Mouse (Mus musculus) myocyte (in vitro differentiated cells): ENCODE measurements around the gene Rheb. TPM values are rescaled to one million over a fixed set of nuclear protein-coding genes. Genes with fewer than 3 reads are reported as not detected.
"Not testable (repeated sequence)": the region's sequence is repeated elsewhere in the genome, so short reads cannot be mapped to it uniquely, and the experiment has no call there.

Experiments used
- H3K27me3 ChIP-seq: one replicate; pipeline ENCODE4 v1.6.1; 2011; ENCODE audit not compliant: control insufficient read depth, insufficient read depth, insufficient read length
- H3K36me3 ChIP-seq: one replicate; pipeline ENCODE4 v1.6.1; 2011; ENCODE audit not compliant: control insufficient read depth, insufficient read depth
- H3K4me2 ChIP-seq: one replicate; pipeline ENCODE4 v1.6.1; 2011; ENCODE audit warnings: low read depth, control low read depth
- H3K4me3 ChIP-seq: one replicate; pipeline ENCODE4 v1.5.1; 2011; ENCODE audit warnings: mild to moderate bottlenecking, control low read depth, moderate library complexity
- H3K79me2 ChIP-seq: one replicate; pipeline ENCODE4 v1.6.1; 2011; ENCODE audit not compliant: control insufficient read depth, insufficient read depth
- H3ac ChIP-seq: one replicate; pipeline ENCODE4 v1.6.1; 2011; ENCODE audit not compliant: control insufficient read depth, insufficient read length
- CEBPB ChIP-seq: IDR thresholded peaks from 2 replicates; pipeline ENCODE4 v1.6.1; 2011; ENCODE audit warnings: mild to moderate bottlenecking, moderate library complexity; ENCODE audit not compliant: poor library complexity, insufficient read depth, severe bottlenecking
- E2F4 ChIP-seq: IDR thresholded peaks from one replicate; pipeline ENCODE4 v1.6.1; 2011; ENCODE audit warnings: mild to moderate bottlenecking, control low read depth, moderate library complexity; ENCODE audit not compliant: insufficient read depth
- MAX ChIP-seq: IDR thresholded peaks from one replicate; pipeline ENCODE4 v1.6.1; 2011; ENCODE audit warnings: low read depth, mild to moderate bottlenecking, control low read depth
- MYOD1 ChIP-seq, 3 experiments: IDR thresholded peaks; one replicate each; pipeline ENCODE4 v1.6.1; 2011; ENCODE audit warnings: control low read depth in 2 of 3, low read depth in 2 of 3, mild to moderate bottlenecking in 2 of 3, moderate library complexity in 1 of 3; ENCODE audit not compliant: insufficient read length in 2 of 3, control insufficient read depth in 1 of 3
- MYOG ChIP-seq, 3 experiments: IDR thresholded peaks; one replicate each; pipeline ENCODE4 v1.6.1; 2011; ENCODE audit warnings: control low read depth in 2 of 3, low read depth in 2 of 3, mild to moderate bottlenecking in 2 of 3; ENCODE audit not compliant: insufficient read length in 2 of 3, control insufficient read depth in 1 of 3, insufficient read depth in 1 of 3
- POLR2A ChIP-seq: IDR thresholded peaks from one replicate; pipeline ENCODE4 v1.6.1; 2011; ENCODE audit warnings: low read depth, mild to moderate bottlenecking, control low read depth, moderate library complexity; ENCODE audit not compliant: insufficient read length
- POLR2AphosphoS2 ChIP-seq: IDR thresholded peaks from one replicate; pipeline ENCODE4 v1.6.1; 2011; ENCODE audit warnings: low read depth, control low read depth; ENCODE audit not compliant: insufficient read length
- REST ChIP-seq: IDR thresholded peaks from one replicate; pipeline ENCODE4 v1.6.1; 2011; ENCODE audit warnings: mild to moderate bottlenecking, control low read depth, moderate library complexity; ENCODE audit not compliant: insufficient read depth, insufficient read length
- SRF ChIP-seq: IDR thresholded peaks from one replicate; pipeline ENCODE4 v1.6.1; 2011; ENCODE audit warnings: low read depth; ENCODE audit not compliant: control insufficient read depth, insufficient read length
- TCF12 ChIP-seq: IDR thresholded peaks from one replicate; pipeline ENCODE4 v1.6.1; 2011; ENCODE audit warnings: mild to moderate bottlenecking, control low read depth; ENCODE audit not compliant: poor library complexity, insufficient read depth, severe bottlenecking
- TCF3 ChIP-seq: IDR thresholded peaks from one replicate; pipeline ENCODE4 v1.6.1; 2011; ENCODE audit warnings: low read depth, control low read depth; ENCODE audit not compliant: insufficient read length
- USF1 ChIP-seq: IDR thresholded peaks from one replicate; pipeline ENCODE4 v1.6.1; 2011; ENCODE audit warnings: low read depth, mild to moderate bottlenecking, control low read depth, moderate library complexity
- polyA plus RNA-seq: library from polyadenylated mRNA; unstranded; fragments of >200 nt; fragmentation: generic; extraction: Trizol; gene quantifications from one replicate; pipeline ENCODE4 v1.2.1, GENCODE M21; 2012; ENCODE audit warnings: missing spikeins

Gene Rheb
- polyA plus RNA-seq, 1 experiment, result 64.4 TPM

GRCm38 (mm10) chr5:24860635-24861448, 18.4 kb upstream of the Rheb start:
- Histone ChIP-seq H3K79me2 (no peaks in the 10 kb centered on the region), H3K4me3 (no peak overlapping the region), H3K27me3 (no peaks in the 10 kb centered on the region), H3ac (no peak overlapping the region), H3K36me3 (no peaks in the 10 kb centered on the region), H3K4me2 (peak overlapping the region; percentile 62)
- TF ChIP-seq SRF (no peak), USF1 (peak; percentile 62), POLR2AphosphoS2 (no peak), MYOD1 (IDR thresholded peaks at IDR 0.05; ENCODE audit: control insufficient read depth in 1 of 3, insufficient read length in 2 of 3, low read depth in 2 of 3) (no peak), CEBPB (no peak)

GRCm38 (mm10) chr5:24859771-24860540, 17.5 kb upstream of the Rheb start:
- no peaks in the 10 kb centered on the region for H3K27me3 ChIP-seq
- H3K79me2 ChIP-seq, result no peaks in the 10 kb centered on the region
- H3K4me3 ChIP-seq, result no peak overlapping the region
- no peaks in the 10 kb centered on the region for H3K36me3 ChIP-seq
- H3ac ChIP-seq, result no peak overlapping the region
- peak overlapping the region; percentile 62 for H3K4me2 ChIP-seq
- TF ChIP-seq USF1 (no peak), SRF (no peak), E2F4 (no peak), POLR2A (no peak), REST (no peak), MYOG (IDR thresholded peaks at IDR 0.05; ENCODE audit: control insufficient read depth in 1 of 3, insufficient read depth in 1 of 3, insufficient read length in 2 of 3, low read depth in 2 of 3) (no peak)

- Histone ChIP-seq H3K4me2 (no peak overlapping the region), H3K27me3 (no peaks in the 10 kb centered on the region), H3K36me3 (no peaks in the 10 kb centered on the region), H3ac (no peak overlapping the region), H3K79me2 (no peaks in the 10 kb centered on the region), H3K4me3 (no peak overlapping the region)
- TF ChIP-seq USF1 (no peak), MYOG (IDR thresholded peaks at IDR 0.05; ENCODE audit: control insufficient read depth in 1 of 3, insufficient read depth in 1 of 3, insufficient read length in 2 of 3, low read depth in 2 of 3) (no peak), SRF (no peak), E2F4 (no peak), POLR2A (no peak), REST (no peak), TCF12 (no peak), MAX (no peak), CEBPB (no peak), MYOD1 (IDR thresholded peaks at IDR 0.05; ENCODE audit: control insufficient read depth in 1 of 3, insufficient read length in 2 of 3, low read depth in 2 of 3) (no peak), TCF3 (no peak), POLR2AphosphoS2 (no peak)
Observed at GRCm38 (mm10) chr5:24854827-24855600, 12.6 kb upstream of the Rheb start.

- Histone ChIP-seq H3ac (no peak overlapping the region), H3K79me2 (no peaks in the 10 kb centered on the region), H3K27me3 (no peaks in the 10 kb centered on the region), H3K4me2 (no peak overlapping the region), H3K36me3 (no peaks in the 10 kb centered on the region), H3K4me3 (no peak overlapping the region)
- TF ChIP-seq MYOG (IDR thresholded peaks at IDR 0.05; ENCODE audit: control insufficient read depth in 1 of 3, insufficient read depth in 1 of 3, insufficient read length in 2 of 3, low read depth in 2 of 3), result no peak
- no peak for TF ChIP-seq SRF
- no peak for TF ChIP-seq POLR2AphosphoS2
- TF ChIP-seq MYOD1 (IDR thresholded peaks at IDR 0.05; ENCODE audit: control insufficient read depth in 1 of 3, insufficient read length in 2 of 3, low read depth in 2 of 3), result no peak
- no peak for TF ChIP-seq REST
- no peak for TF ChIP-seq TCF3
- TF ChIP-seq E2F4, result no peak
- no peak for TF ChIP-seq TCF12
- no peak for TF ChIP-seq POLR2A
- TF ChIP-seq USF1, result no peak
- no peak for TF ChIP-seq CEBPB
- no peak for TF ChIP-seq MAX
Observed at GRCm38 (mm10) chr5:24854256-24854655, 11.8 kb upstream of the Rheb start.

GRCm38 (mm10) chr5:24848261-24848660, 5.8 kb upstream of the Rheb start:
- not testable (repeated sequence) for H3ac ChIP-seq, H3K4me3 ChIP-seq, H3K79me2 ChIP-seq, H3K27me3 ChIP-seq, H3K4me2 ChIP-seq, H3K36me3 ChIP-seq
